In genomic region chr14:76819690-76820089, GRCm38 (mm10) we compare ENCODE assay signal across 9 mouse cellular contexts.
A peak's percentile ranks its signal among the peaks of the same experiment; 100 is the strongest.
DNase-seq lines count a peak whose midpoint lies in the region; ATAC-seq and TF ChIP-seq lines count a peak whose summit lies in the region.
"Had no signal": no experiment of that assay in that cellular context is flagged by ENCODE, and none has a peak within 500 bp of the region (broad histone marks: within the 10 kb centered on the region; RNA-seq: fewer than 3 reads in every experiment).

No protein-coding gene starts in this region.

- WGBS in olfactory bulb, adult 2 months, result 16% methylated on average over 8 of the region's 8 CpGs

- intact Hi-C loops in left cerebral cortex, postnatal 25 days (cut with DNase I), result loop anchor here (1.0 to 2.0 kb wide), 4 partner anchors 55 to 315 kb away; no protein-coding TSS in a partner anchor

- H3K4me1 ChIP-seq in olfactory bulb, adult 2 months (ENCODE audit: control insufficient read depth, insufficient read depth, low read length), result peaks cover 21% of the 10 kb centered on the region

- peak; percentile 81 for DNase-seq in adrenal gland, adult 2 months
- DNase-seq in cerebellum, postnatal 25 days, result peak; percentile 23 to 49
- DNase-seq in gastrocnemius, postnatal 4 days (ENCODE audit: low spot score in 2 of 2), result peak; percentile 52 to 79
- peak; percentile 90 for DNase-seq in kidney, adult 18-20 months
- DNase-seq in left cerebral cortex, postnatal 25 days (ENCODE audit: low spot score in 2 of 2), result peak; percentile 84 to 94
- DNase-seq in urinary bladder, postnatal 10 days (ENCODE audit: low spot score), result peak; percentile 34

- peak overlapping the region; percentile 16; the same call in 1 of the 2 replicates for H3K27ac ChIP-seq in olfactory bulb, adult 2 months (ENCODE audit: insufficient read depth, low read depth, low read length)

- ATAC-seq in megakaryocyte, adult 5-6 weeks (ENCODE audit: poor library complexity, severe bottlenecking), result no peak
- ATAC-seq: Patski had no signal

- no peak overlapping the region for H3K4me3 ChIP-seq in olfactory bulb, adult 2 months (ENCODE audit: insufficient read depth, low read depth, low read length)

- TF ChIP-seq POLR2A in olfactory bulb, adult 2 months (IDR thresholded peaks at IDR 0.05; ENCODE audit: insufficient read depth, low read depth, low read length), result no peak

- TF ChIP-seq CTCF in olfactory bulb, adult 2 months (IDR thresholded peaks at IDR 0.05; ENCODE audit: insufficient read depth, low read depth, low read length), result no peak

Comparison
In these comparisons a context has a peak if more than half of its experiments do, and no peak if none do; other contexts are left out.
1. DNase-seq: peak in every context shown above with its lines; median percentile 90 in kidney, adult 18-20 months; 89 in left cerebral cortex, postnatal 25 days; 81 in adrenal gland, adult 2 months; 66 in gastrocnemius, postnatal 4 days; 36 in cerebellum, postnatal 25 days; 34 in urinary bladder, postnatal 10 days.